ENCODE assay signal across 8 mouse cellular contexts in the genomic region with DNA sequence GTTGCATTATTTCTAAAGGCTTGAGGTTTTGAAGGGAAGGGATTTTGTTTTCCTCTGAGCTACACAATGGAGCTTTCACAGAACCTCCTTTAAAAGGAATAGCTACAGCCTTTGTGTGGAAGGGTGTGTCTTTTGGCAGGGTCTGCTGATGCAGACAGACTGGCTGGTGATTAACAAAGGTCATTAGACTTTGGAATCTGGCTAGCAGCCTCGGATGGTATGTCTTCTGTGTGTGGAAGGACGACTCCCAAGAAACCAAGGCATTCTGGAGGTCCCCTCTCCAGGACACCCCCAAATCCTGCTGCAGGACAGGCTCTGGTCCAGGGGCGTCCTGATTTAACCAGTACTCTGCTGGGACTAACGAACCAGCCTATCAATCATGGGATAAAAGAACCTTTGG.
A peak's percentile ranks its signal among the peaks of the same experiment; 100 is the strongest.
DNase-seq lines count a peak whose midpoint lies in the region; ATAC-seq and TF ChIP-seq lines count a peak whose summit lies in the region.

No protein-coding gene starts in this region.

- peaks cover 16% of the 10 kb centered on the region for H3K36me3 ChIP-seq in embryonic facial prominence, embryonic 11.5 days (replicated peaks; ENCODE audit: control insufficient read depth, insufficient read depth, low read depth, low read length)
- peaks cover 61% of the 10 kb centered on the region for H3K36me3 ChIP-seq in limb, embryonic 10.5 days
- H3K36me3 ChIP-seq in midbrain, embryonic 14.5 days (ENCODE audit: control insufficient read depth, insufficient read depth, low read length) = peaks cover 40% of the 10 kb centered on the region
- no peaks in the 10 kb centered on the region for H3K36me3 ChIP-seq in thymus, adult 2 months (ENCODE audit: control insufficient read depth, insufficient read depth, low read length)

- no peak for TF ChIP-seq CTCF in thymus, adult 2 months (IDR thresholded peaks at IDR 0.05; ENCODE audit: borderline replicate concordance, control insufficient read depth, extremely low read depth, insufficient read depth, low read length, poor library complexity)

- peak; percentile 53; the same call in 1 of the 2 replicates for ATAC-seq in embryonic facial prominence, embryonic 11.5 days (replicated peaks; ENCODE audit: insufficient number of reproducible peaks, low FRiP score, low TSS enrichment, low read depth)
- peak; percentile 57 for ATAC-seq in midbrain, embryonic 14.5 days (ENCODE audit: low FRiP score, low TSS enrichment)

- peak overlapping the region; percentile 16; the same call in 1 of the 2 replicates for H3K4me2 ChIP-seq in embryonic facial prominence, embryonic 11.5 days (ENCODE audit: low read depth, low read length)
- peak overlapping the region; percentile 42 for H3K4me2 ChIP-seq in midbrain, embryonic 14.5 days (ENCODE audit: low read length)

- peak overlapping the region; percentile 32; the same call in 1 of the 2 replicates for H3K9ac ChIP-seq in embryonic facial prominence, embryonic 11.5 days (replicated peaks; ENCODE audit: low read length)
- peak overlapping the region; percentile 28; the same call in 1 of the 2 replicates for H3K9ac ChIP-seq in midbrain, embryonic 14.5 days (replicated peaks; ENCODE audit: low read length)

- WGBS in embryonic facial prominence, embryonic 11.5 days = 20% methylated on average over 4 of the region's 4 CpGs
- WGBS in limb, embryonic 10.5 days = 21% methylated on average over 4 of the region's 4 CpGs
- 4% methylated on average over 4 of the region's 4 CpGs for WGBS in midbrain, embryonic 14.5 days
- 85% methylated on average over 4 of the region's 4 CpGs for WGBS in thymus, adult 2 months

- peak overlapping the region; percentile 77 for H3K27ac ChIP-seq in embryonic facial prominence, embryonic 11.5 days (replicated peaks; ENCODE audit: low read depth, low read length)
- peak overlapping the region; percentile 79 for H3K27ac ChIP-seq in limb, embryonic 10.5 days
- H3K27ac ChIP-seq in midbrain, embryonic 14.5 days (replicated peaks; ENCODE audit: low read depth, low read length) = peak overlapping the region; percentile 89
- no peak overlapping the region for H3K27ac ChIP-seq in thymus, adult 2 months (ENCODE audit: control insufficient read depth, insufficient read depth, low read length)

- H3K4me1 ChIP-seq in embryonic facial prominence, embryonic 11.5 days (ENCODE audit: control insufficient read depth, insufficient read depth, low read length) = no peaks in the 10 kb centered on the region
- peaks cover 28% of the 10 kb centered on the region for H3K4me1 ChIP-seq in limb, embryonic 10.5 days
- H3K4me1 ChIP-seq in midbrain, embryonic 14.5 days (ENCODE audit: control insufficient read depth, insufficient read depth, low read length) = peaks cover 26% of the 10 kb centered on the region
- H3K4me1 ChIP-seq in thymus, adult 2 months (replicated peaks; ENCODE audit: control insufficient read depth, insufficient read depth, low read length) = 0 out of 2 replicates have a peak, but pooled peaks cover 3% of the 10 kb centered on the region

- no peaks in the 10 kb centered on the region for H3K27me3 ChIP-seq in embryonic facial prominence, embryonic 11.5 days (ENCODE audit: control insufficient read depth, insufficient read depth, low read length)
- H3K27me3 ChIP-seq in limb, embryonic 10.5 days (ENCODE audit: low read depth, poor library complexity, severe bottlenecking) = no peaks in the 10 kb centered on the region
- H3K27me3 ChIP-seq in midbrain, embryonic 14.5 days (ENCODE audit: control insufficient read depth, insufficient read depth, low read length) = no peaks in the 10 kb centered on the region
- H3K27me3 ChIP-seq in thymus, adult 2 months (ENCODE audit: control insufficient read depth, insufficient read depth, low read length) = no peaks in the 10 kb centered on the region

- TF ChIP-seq POLR2A in thymus, adult 2 months (IDR thresholded peaks at IDR 0.05; ENCODE audit: control insufficient read depth, extremely low read depth, insufficient read depth, low read length, poor library complexity) = no peak

- no peaks in the 10 kb centered on the region for H3K9me3 ChIP-seq in embryonic facial prominence, embryonic 11.5 days (replicated peaks; ENCODE audit: control insufficient read depth, low read length)
- H3K9me3 ChIP-seq in limb, embryonic 10.5 days (replicated peaks) = no peaks in the 10 kb centered on the region
- no peaks in the 10 kb centered on the region for H3K9me3 ChIP-seq in midbrain, embryonic 14.5 days (ENCODE audit: control insufficient read depth, low read length)

- peak; percentile 41 for DNase-seq in adrenal gland, postnatal 10 days
- DNase-seq in adrenal gland, adult 18-20 months (ENCODE audit: low spot score in 2 of 2) = no peak
- peak; percentile 19 for DNase-seq in embryonic facial prominence, embryonic 11.5 days (ENCODE audit: low spot score)
- peak; percentile 54 for DNase-seq in heart, postnatal 4 days
- no peak for DNase-seq in limb, embryonic 10.5 days (ENCODE audit: low spot score)
- peak; percentile 55 for DNase-seq in midbrain, embryonic 14.5 days
- DNase-seq in thymus, adult 2 months = no peak
- DNase-seq in thymus, postnatal 4 days = no peak

- H3K4me3 ChIP-seq in embryonic facial prominence, embryonic 11.5 days (ENCODE audit: low read depth, low read length) = no peak overlapping the region
- H3K4me3 ChIP-seq in limb, embryonic 10.5 days = peak overlapping the region; percentile 4; the same call in 1 of the 2 replicates
- no peak overlapping the region for H3K4me3 ChIP-seq in midbrain, embryonic 14.5 days (replicated peaks; ENCODE audit: low read depth, low read length)
- no peak overlapping the region for H3K4me3 ChIP-seq in thymus, adult 2 months (ENCODE audit: control insufficient read depth, insufficient read depth, low read length)

Comparison
In these comparisons a context has a peak if more than half of its experiments do, and no peak if none do; other contexts are left out.
1. DNase-seq: peak in adrenal gland, postnatal 10 days (single experiment), embryonic facial prominence, embryonic 11.5 days (single experiment), heart, postnatal 4 days (single experiment) and midbrain, embryonic 14.5 days (single experiment); none in adrenal gland, adult 18-20 months (0 of 2), limb, embryonic 10.5 days (single experiment), thymus, adult 2 months (single experiment) and thymus, postnatal 4 days (single experiment).